Mouse (Mus musculus): Measurements from ENCODE around the gene Msx3. TPM values are rescaled to one million over a fixed set of nuclear protein-coding genes. Genes with fewer than 3 reads are reported as not detected.

Gene Msx3
- polyA plus RNA-seq, 1 experiment from 2014 or later = not detected

- 7% methylated on average over 5 of the region's 5 CpGs for WGBS
- Histone ChIP-seq H3K4me3 (no peak overlapping the region), H3K9ac (no peak overlapping the region), H3K4me2 (no peak overlapping the region), H3K4me1 (peaks cover 5% of the 10 kb centered on the region; the same call in 1 of the 2 replicates), H3K36me3 (no peaks in the 10 kb centered on the region), H3K27ac (replicated peaks) (no peak overlapping the region), H3K27me3 (replicated peaks) (peaks cover 74% of the 10 kb centered on the region), H3K9me3 (no peaks in the 10 kb centered on the region)
- ATAC-seq (ENCODE audit: extremely low read depth, insufficient number of reproducible peaks, low FRiP score, low TSS enrichment) = no peak
Observed at GRCm38 (mm10) chr7:140078711-140079110, 29.8 kb upstream of the Msx3 start.

- no peak overlapping the region for H3K4me3 ChIP-seq
- ATAC-seq (ENCODE audit: extremely low read depth, insufficient number of reproducible peaks, low FRiP score, low TSS enrichment) = no peak
- no peaks in the 10 kb centered on the region for H3K36me3 ChIP-seq
- peaks cover 5% of the 10 kb centered on the region; the same call in 1 of the 2 replicates for H3K4me1 ChIP-seq
- H3K9me3 ChIP-seq = no peaks in the 10 kb centered on the region
- H3K9ac ChIP-seq = no peak overlapping the region
- peaks cover 69% of the 10 kb centered on the region for H3K27me3 ChIP-seq (replicated peaks)
- 62% methylated on average over 6 of the region's 6 CpGs for WGBS
- H3K27ac ChIP-seq (replicated peaks) = no peak overlapping the region
- H3K4me2 ChIP-seq = no peak overlapping the region
Observed at GRCm38 (mm10) chr7:140077698-140078097, 28.8 kb upstream of the Msx3 start.

GRCm38 (mm10) chr7:140070042-140070711, 21.3 kb upstream of the Msx3 start:
- WGBS = 25% methylated on average over 39 of the region's 39 CpGs
- peaks cover 7% of the 10 kb centered on the region; the same call in 1 of the 2 replicates for H3K4me1 ChIP-seq
- peak overlapping the region; percentile 74 for H3K9ac ChIP-seq
- no peaks in the 10 kb centered on the region for H3K9me3 ChIP-seq
- peak overlapping the region; percentile 71 for H3K4me2 ChIP-seq
- H3K4me3 ChIP-seq = peak overlapping the region; percentile 49
- no peak overlapping the region for H3K27ac ChIP-seq (replicated peaks)
- peaks cover 82% of the 10 kb centered on the region for H3K27me3 ChIP-seq (replicated peaks)
- no peak; the same call in 1 of the 2 replicates for ATAC-seq (ENCODE audit: extremely low read depth, insufficient number of reproducible peaks, low FRiP score, low TSS enrichment)
- H3K36me3 ChIP-seq = no peaks in the 10 kb centered on the region

GRCm38 (mm10) chr7:140067397-140067796, 18.5 kb upstream of the Msx3 start:
- no peaks in the 10 kb centered on the region for H3K36me3 ChIP-seq
- 51% methylated on average over 6 of the region's 6 CpGs for WGBS
- no peak for ATAC-seq (ENCODE audit: extremely low read depth, insufficient number of reproducible peaks, low FRiP score, low TSS enrichment)
- no peak overlapping the region for H3K27ac ChIP-seq (replicated peaks)
- no peak overlapping the region for H3K4me3 ChIP-seq
- H3K27me3 ChIP-seq (replicated peaks) = peaks cover 92% of the 10 kb centered on the region
- H3K4me2 ChIP-seq = no peak overlapping the region
- H3K9ac ChIP-seq = no peak overlapping the region
- H3K9me3 ChIP-seq = no peaks in the 10 kb centered on the region
- H3K4me1 ChIP-seq = peaks cover 7% of the 10 kb centered on the region; the same call in 1 of the 2 replicates

GRCm38 (mm10) chr7:140063092-140063491, 14.2 kb upstream of the Msx3 start:
- no peak overlapping the region for H3K27ac ChIP-seq (replicated peaks)
- H3K27me3 ChIP-seq (replicated peaks) = peaks cover 98% of the 10 kb centered on the region
- ATAC-seq (ENCODE audit: extremely low read depth, insufficient number of reproducible peaks, low FRiP score, low TSS enrichment) = no peak
- no peak overlapping the region for H3K9ac ChIP-seq
- 26% methylated on average over 6 of the region's 7 CpGs for WGBS
- peaks cover 17% of the 10 kb centered on the region for H3K4me1 ChIP-seq
- no peaks in the 10 kb centered on the region for H3K9me3 ChIP-seq
- H3K36me3 ChIP-seq = no peaks in the 10 kb centered on the region
- H3K4me3 ChIP-seq = no peak overlapping the region
- no peak overlapping the region for H3K4me2 ChIP-seq

- Histone ChIP-seq H3K9ac (no peak overlapping the region), H3K4me2 (no peak overlapping the region), H3K27ac (replicated peaks) (no peak overlapping the region), H3K9me3 (no peaks in the 10 kb centered on the region), H3K36me3 (no peaks in the 10 kb centered on the region), H3K4me3 (no peak overlapping the region), H3K27me3 (replicated peaks) (peaks cover 99% of the 10 kb centered on the region), H3K4me1 (peaks cover 21% of the 10 kb centered on the region)
- WGBS = 15% methylated on average over 11 of the region's 11 CpGs
- ATAC-seq (ENCODE audit: extremely low read depth, insufficient number of reproducible peaks, low FRiP score, low TSS enrichment) = no peak
Observed at GRCm38 (mm10) chr7:140062307-140062706, 13.4 kb upstream of the Msx3 start.

- Histone ChIP-seq H3K27me3 (replicated peaks) (peaks cover 100% of the 10 kb centered on the region), H3K36me3 (no peaks in the 10 kb centered on the region), H3K9me3 (no peaks in the 10 kb centered on the region), H3K4me3 (peak overlapping the region; percentile 47), H3K27ac (replicated peaks) (no peak overlapping the region), H3K4me2 (peak overlapping the region; percentile 72), H3K4me1 (peaks cover 21% of the 10 kb centered on the region), H3K9ac (no peak overlapping the region)
- WGBS = 2% methylated on average over 6 of the region's 6 CpGs
- ATAC-seq (ENCODE audit: extremely low read depth, insufficient number of reproducible peaks, low FRiP score, low TSS enrichment) = no peak
Observed at GRCm38 (mm10) chr7:140061832-140062130, 12.9 kb upstream of the Msx3 start.

GRCm38 (mm10) chr7:140060936-140061831, 12.3 kb upstream of the Msx3 start:
- Histone ChIP-seq H3K4me1 (peaks cover 21% of the 10 kb centered on the region), H3K4me3 (peak overlapping the region; percentile 47), H3K36me3 (no peaks in the 10 kb centered on the region), H3K9me3 (no peaks in the 10 kb centered on the region), H3K27me3 (replicated peaks) (peaks cover 100% of the 10 kb centered on the region), H3K4me2 (peak overlapping the region; percentile 72), H3K27ac (replicated peaks) (no peak overlapping the region), H3K9ac (peak overlapping the region; percentile 41; the same call in 1 of the 2 replicates)
- 1% methylated on average over 46 of the region's 47 CpGs for WGBS
- no peak for ATAC-seq (ENCODE audit: extremely low read depth, insufficient number of reproducible peaks, low FRiP score, low TSS enrichment)

GRCm38 (mm10) chr7:140059601-140060000, 10.7 kb upstream of the Msx3 start:
- no peak overlapping the region for H3K27ac ChIP-seq (replicated peaks)
- ATAC-seq (ENCODE audit: extremely low read depth, insufficient number of reproducible peaks, low FRiP score, low TSS enrichment) = no peak
- no peak overlapping the region for H3K9ac ChIP-seq
- WGBS = 23% methylated on average over 4 of the region's 4 CpGs
- H3K9me3 ChIP-seq = no peaks in the 10 kb centered on the region
- no peaks in the 10 kb centered on the region for H3K36me3 ChIP-seq
- H3K4me1 ChIP-seq = peaks cover 21% of the 10 kb centered on the region
- peaks cover 100% of the 10 kb centered on the region for H3K27me3 ChIP-seq (replicated peaks)
- no peak overlapping the region for H3K4me2 ChIP-seq
- no peak overlapping the region for H3K4me3 ChIP-seq

- ATAC-seq (ENCODE audit: extremely low read depth, insufficient number of reproducible peaks, low FRiP score, low TSS enrichment) = no peak
- H3K36me3 ChIP-seq = no peaks in the 10 kb centered on the region
- peaks cover 100% of the 10 kb centered on the region for H3K27me3 ChIP-seq (replicated peaks)
- H3K9ac ChIP-seq = peak overlapping the region; percentile 73
- no peaks in the 10 kb centered on the region for H3K9me3 ChIP-seq
- 27% methylated on average over 7 of the region's 7 CpGs for WGBS
- H3K4me2 ChIP-seq = peak overlapping the region; percentile 73
- H3K27ac ChIP-seq (replicated peaks) = no peak overlapping the region
- peak overlapping the region; percentile 52 for H3K4me3 ChIP-seq
- H3K4me1 ChIP-seq = peaks cover 21% of the 10 kb centered on the region
Observed at GRCm38 (mm10) chr7:140058528-140058927, 9.6 kb upstream of the Msx3 start.

GRCm38 (mm10) chr7:140057413-140058407, 8.8 kb upstream of the Msx3 start:
- Histone ChIP-seq H3K9ac (peak overlapping the region; percentile 73), H3K4me1 (peaks cover 21% of the 10 kb centered on the region), H3K27me3 (replicated peaks) (peaks cover 100% of the 10 kb centered on the region), H3K9me3 (no peaks in the 10 kb centered on the region), H3K4me2 (peak overlapping the region; percentile 73), H3K27ac (replicated peaks) (no peak overlapping the region), H3K4me3 (peak overlapping the region; percentile 52), H3K36me3 (no peaks in the 10 kb centered on the region)
- WGBS = 2% methylated on average over 53 of the region's 53 CpGs
- no peak for ATAC-seq (ENCODE audit: extremely low read depth, insufficient number of reproducible peaks, low FRiP score, low TSS enrichment)
